Mouse (Mus musculus): ENCODE measurements at regions not wholly inside any gene's neighbourhood (a gene's known extent, or its start where the extent isn't known, plus 50 kb on each side); places are given as distances from the start of the nearest gene placed in this dataset.
A peak's percentile ranks its signal among the peaks of the same experiment; 100 is the strongest.
"Not testable (repeated sequence)": the region's sequence is repeated elsewhere in the genome, so short reads cannot be mapped to it uniquely, and the experiment has no call there.

DNA sequence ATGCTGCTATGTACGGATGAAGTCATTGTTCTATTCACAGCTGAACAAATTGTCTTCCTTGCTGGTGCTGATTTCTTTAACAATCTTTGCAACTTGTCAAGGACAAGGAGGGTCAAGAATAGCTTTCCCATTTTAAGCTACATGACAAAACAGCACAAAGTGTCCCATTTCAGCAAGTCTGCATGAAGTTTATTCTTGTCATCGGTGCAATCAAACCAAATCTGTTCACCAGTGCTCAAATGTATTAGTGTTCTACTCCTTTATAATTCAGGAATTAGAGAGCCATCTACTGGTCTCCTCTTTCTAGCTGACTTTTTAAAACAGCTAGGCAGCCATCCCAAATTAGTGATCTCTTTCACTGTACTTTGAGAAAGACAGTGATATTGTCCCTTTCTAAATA, 1040.8 kb downstream of the Galc start:
- no peak overlapping the region for H3K4me3 ChIP-seq
- DNase-seq (ENCODE audit: low spot score in 2 of 2), result peak in 1 of 2 experiments; percentile 14
- TF ChIP-seq CTCF (conservative IDR thresholded peaks at IDR 0.05), result peak; percentile 73
- no peak overlapping the region for H3K27ac ChIP-seq

DNA sequence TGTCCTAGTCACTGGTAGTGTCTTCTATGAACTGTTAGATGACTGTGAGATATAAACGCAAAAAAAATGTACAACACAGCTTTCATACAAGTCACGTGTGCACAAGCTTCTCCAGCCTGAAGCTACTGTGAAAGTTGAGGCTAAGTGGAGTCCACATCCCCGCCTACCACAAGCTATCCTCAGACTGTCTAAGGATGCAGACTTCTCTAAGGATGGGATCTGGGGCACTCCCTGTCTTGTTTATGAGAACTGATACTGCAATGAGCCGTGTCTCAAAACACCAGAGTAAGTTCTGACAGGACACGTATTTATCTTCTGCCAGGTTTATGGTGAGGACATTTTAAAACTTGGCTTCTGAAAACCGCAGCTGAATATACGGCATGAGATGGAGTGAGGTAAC, 1041.7 kb downstream of the Galc start:
- H3K27ac ChIP-seq, result no peak overlapping the region
- DNase-seq (ENCODE audit: low spot score in 2 of 2), result no peak
- no peak for TF ChIP-seq CTCF (conservative IDR thresholded peaks at IDR 0.05)

DNA sequence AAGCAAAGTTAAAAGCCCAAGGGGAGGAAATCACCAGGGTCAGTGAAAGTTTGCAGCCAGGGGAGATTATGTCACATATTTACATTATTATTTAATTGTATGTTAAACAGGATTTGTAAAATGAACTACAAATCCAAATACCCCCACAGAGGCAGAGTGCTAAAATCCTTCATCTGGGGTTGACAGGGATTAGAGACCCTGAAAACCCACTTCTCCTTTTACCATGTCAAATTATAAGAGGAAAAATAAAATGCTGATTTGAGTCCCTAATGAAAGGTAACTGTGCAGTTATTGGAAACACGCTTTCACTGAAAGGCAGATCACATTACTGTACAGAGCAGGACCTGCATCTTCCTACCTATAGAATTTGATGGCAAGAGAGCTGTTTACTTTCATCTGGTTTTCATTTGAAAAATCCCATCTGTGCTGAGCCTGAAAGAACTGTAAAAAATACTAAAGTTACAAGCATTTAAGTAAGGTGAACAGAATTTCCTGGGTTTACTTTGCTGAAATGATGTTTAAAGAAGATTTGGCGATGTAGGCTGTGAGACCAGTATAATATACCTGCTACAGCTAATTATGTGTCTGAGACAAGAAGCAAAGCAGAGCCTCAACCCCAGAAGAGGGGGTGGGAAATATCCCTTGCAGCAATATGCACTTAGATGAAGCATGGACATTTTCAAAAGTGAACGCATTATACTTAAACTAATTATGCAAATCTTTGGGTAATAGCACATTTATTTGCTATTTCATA, 1055.4 kb downstream of the Galc start:
- no peak for TF ChIP-seq CTCF (conservative IDR thresholded peaks at IDR 0.05)
- H3K27ac ChIP-seq, result no peak overlapping the region

More for the DNA sequence above, 1041.7 kb downstream of the Galc start:
- H3K4me3 ChIP-seq, result no peak overlapping the region

DNA sequence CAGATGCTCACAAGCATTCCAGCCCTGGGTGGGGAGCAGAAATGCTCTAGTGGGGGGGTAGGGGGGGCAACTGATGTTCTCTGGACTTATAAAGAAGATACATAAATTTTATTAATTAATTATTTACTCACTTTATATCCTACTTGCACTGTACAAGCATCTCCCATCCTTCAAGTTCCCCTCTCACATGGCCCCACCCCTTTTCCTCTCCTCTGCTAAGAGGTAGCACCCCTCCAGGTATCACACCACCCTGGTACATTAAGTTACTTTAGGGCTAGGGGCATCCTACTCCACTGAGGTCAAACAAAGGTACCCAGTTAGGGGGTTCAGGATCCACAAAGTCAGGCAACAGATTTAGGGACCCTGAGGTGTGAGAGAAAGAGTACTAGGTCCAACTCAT, 1097.4 kb downstream of the Galc start:
- TF ChIP-seq CTCF (conservative IDR thresholded peaks at IDR 0.05), result no peak
- no peak overlapping the region for H3K4me3 ChIP-seq
- H3K27ac ChIP-seq, result no peak overlapping the region
- no peak for DNase-seq (ENCODE audit: low spot score in 2 of 2)

More for the DNA sequence above, 1055.4 kb downstream of the Galc start:
- DNase-seq (ENCODE audit: low spot score in 2 of 2), result no peak
- no peak overlapping the region for H3K4me3 ChIP-seq

DNA sequence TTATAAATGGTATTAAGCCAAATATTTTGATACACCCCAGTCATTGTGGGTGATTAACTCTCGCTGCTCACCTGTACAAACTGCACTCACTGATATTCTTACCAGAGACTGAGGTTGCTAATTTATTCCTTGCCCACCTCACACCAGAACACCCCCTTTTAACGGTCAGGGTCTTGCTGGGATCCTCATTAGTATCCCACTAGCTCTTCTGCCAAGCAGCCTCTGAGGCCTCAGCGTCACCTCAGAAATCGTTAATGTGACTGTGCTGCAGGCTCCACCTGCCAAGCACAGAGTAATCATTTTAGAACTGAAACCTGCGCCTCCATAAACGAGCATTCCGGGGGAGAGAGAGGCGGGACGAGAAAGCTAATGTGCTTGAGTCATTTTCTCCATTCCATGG, 1097.8 kb downstream of the Galc start:
- TF ChIP-seq CTCF (conservative IDR thresholded peaks at IDR 0.05), result no peak
- no peak overlapping the region for H3K4me3 ChIP-seq
- no peak overlapping the region for H3K27ac ChIP-seq
- no peak for DNase-seq (ENCODE audit: low spot score in 2 of 2)

DNA sequence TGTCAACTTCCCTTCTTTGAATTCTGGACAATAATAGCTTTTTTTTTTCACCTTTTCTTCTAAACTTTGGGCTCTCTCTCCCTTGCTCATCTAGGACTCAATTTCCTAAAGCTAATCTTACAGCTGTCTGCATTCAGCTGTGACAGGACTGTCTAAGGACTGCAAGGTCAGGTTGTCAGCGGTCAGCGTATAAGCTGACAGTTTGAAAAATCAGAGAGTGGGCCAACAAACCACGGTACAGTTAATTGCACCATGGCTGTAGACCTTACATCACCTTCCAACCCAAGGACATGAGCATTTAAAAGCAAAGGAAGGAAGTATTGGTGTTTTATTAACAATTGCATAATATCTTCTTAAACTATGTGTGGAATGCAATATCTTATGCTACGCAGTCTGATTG, 1100.9 kb downstream of the Galc start:
- H3K4me3 ChIP-seq, result no peak overlapping the region
- no peak overlapping the region for H3K27ac ChIP-seq
- DNase-seq (ENCODE audit: low spot score in 2 of 2), result no peak
- TF ChIP-seq CTCF (conservative IDR thresholded peaks at IDR 0.05), result no peak

DNA sequence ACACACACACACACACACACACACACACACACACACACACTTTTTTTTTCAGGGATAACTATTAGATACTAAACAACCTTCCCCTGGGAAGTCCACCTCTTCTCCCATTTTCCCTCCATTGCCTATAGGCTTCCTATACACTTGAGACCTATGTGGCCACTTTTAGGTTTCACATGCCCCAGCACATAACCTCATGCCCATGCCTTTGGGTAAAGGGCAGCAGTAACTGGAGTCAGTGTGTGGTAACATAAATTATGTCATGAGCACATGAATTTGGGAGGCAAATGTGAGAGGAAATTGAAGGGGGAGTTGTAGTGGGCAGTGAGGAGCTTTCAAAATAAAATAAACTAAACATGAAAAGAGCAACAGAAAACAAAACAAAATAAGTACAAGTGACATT, 1101.5 kb downstream of the Galc start:
- no peak for TF ChIP-seq CTCF (conservative IDR thresholded peaks at IDR 0.05)
- DNase-seq (ENCODE audit: low spot score in 2 of 2), result no peak
- H3K27ac ChIP-seq, result no peak overlapping the region
- H3K4me3 ChIP-seq, result no peak overlapping the region

DNA sequence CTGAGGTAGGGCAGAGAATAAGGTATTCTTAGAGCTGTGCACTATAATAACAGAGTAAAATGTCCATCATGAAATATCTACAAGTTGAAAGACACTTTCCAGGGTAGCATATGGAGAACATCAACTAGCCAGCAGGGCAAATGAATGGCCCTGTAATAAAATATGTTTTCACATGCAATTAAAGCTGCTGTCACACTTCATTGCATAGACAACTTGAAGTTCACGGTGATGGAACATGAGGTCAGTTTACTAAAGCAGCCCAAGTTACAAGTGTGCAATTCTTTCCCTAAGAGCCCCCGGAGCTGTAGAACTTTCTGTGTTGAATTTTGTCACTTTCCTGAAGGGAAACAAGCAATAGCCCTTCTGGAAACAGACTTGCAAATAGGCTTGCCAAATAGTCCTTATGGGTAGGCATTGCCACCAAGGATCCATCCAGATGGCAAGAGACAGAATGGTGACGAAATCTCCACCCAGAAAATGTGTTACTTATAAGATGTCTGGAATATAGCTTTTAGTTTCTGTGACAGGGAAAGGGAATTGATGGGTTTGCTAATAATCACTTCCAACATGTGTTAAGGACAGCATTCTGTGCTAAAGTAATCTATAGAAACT, 1102.7 kb downstream of the Galc start:
- no peak for TF ChIP-seq CTCF (conservative IDR thresholded peaks at IDR 0.05)
- Histone ChIP-seq H3K27ac (no peak overlapping the region), H3K4me3 (no peak overlapping the region)
- peak; percentile 37 to 64 for DNase-seq (ENCODE audit: low spot score in 2 of 2)

DNA sequence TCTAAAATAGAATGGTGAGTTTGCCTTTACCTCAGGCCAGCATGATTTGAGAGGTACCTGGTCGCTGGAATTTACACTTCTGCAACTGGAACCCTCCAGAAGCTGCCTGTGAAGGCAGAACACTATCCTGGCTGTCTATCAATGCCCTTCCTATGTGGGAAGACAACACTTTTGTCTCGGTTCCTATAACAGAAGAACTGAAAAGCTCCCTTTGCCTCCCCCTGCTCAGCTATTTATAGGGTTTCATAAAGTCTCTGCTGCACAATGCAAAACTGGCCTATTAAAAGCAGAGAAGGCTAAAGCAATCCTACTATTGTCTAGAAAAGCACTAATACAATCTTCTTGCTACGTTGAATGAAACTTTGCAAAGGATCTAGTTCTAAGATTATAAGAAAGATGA, 1116.5 kb downstream of the Galc start:
- no peak for TF ChIP-seq CTCF (conservative IDR thresholded peaks at IDR 0.05)
- Histone ChIP-seq H3K4me3 (no peak overlapping the region), H3K27ac (no peak overlapping the region)
- no peak for DNase-seq (ENCODE audit: low spot score in 2 of 2)

DNA sequence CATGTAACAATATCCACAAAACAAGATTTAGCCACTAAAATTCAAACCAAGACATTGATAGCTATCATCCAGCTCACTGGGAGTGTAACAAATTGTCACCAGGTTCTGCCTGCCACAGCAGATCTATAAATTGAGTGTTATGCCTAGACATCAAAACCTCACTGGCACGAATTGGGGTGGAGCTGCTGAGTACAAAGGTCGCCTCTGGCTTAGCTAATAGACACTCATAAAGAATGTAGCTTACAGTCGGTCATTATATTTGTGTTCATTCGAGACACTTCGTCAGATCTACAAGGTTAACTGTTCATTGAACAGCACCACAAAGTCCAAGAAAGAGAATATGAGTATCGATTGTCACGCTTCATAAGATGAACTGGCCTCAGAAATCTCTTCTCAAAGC, 1121.3 kb downstream of the Galc start:
- DNase-seq (ENCODE audit: low spot score in 2 of 2), result no peak
- no peak for TF ChIP-seq CTCF (conservative IDR thresholded peaks at IDR 0.05)
- Histone ChIP-seq H3K4me3 (no peak overlapping the region), H3K27ac (no peak overlapping the region)

DNA sequence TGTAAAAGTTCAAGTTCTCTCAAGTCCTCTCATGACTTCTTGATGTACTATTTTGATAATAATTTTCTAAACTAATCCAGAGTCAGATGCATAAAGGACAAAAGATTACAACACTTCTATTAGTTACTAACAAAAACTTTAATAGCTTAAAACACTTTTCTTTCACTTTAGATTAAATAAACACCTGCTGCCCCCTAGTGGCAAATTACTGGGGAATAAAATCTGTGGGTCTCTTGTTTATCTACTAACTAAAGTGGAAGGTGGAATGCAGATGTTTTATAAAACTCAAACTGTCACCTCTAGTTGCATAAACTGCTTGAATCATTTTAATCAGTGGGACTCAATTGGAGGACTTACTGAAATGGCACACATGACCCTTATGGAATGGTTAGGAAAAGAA, 1129.0 kb downstream of the Galc start:
- peak; percentile 80 for TF ChIP-seq CTCF (conservative IDR thresholded peaks at IDR 0.05)
- no peak overlapping the region for H3K27ac ChIP-seq
- DNase-seq (ENCODE audit: low spot score in 2 of 2), result peak; percentile 13 to 51
- H3K4me3 ChIP-seq, result no peak overlapping the region

DNA sequence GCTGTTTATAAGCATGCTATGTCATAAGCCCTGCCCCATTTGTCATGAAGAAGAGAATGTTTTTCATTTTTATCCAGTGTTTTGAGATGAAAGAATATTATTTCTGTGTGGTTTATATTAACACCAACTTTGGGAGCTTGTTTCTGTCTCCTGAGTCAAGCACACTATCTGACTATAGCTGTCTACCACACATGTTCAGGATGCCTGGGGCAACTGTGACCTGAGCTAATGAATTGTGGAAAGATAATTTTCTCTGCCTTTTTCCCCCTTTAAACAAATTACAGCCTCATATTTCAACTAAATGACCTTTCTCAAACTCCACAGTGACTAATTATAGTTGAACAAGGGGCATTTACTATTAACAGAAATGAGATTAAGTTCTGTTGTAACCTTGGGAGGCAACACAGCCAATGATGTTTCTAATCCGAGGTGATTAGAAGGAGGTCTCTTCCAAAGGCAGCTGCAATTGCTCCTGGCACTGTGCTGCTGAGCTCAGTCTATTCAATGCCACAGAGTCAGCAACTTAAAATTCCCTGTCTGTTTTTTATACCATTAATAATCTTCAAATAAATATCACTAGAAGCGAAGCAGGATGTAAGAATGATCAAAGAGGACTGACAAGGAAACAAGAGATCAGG, 1168.6 kb downstream of the Galc start:
- DNase-seq (ENCODE audit: low spot score in 2 of 2), result no peak
- no peak for TF ChIP-seq CTCF (conservative IDR thresholded peaks at IDR 0.05)
- Histone ChIP-seq H3K27ac (no peak overlapping the region), H3K4me3 (no peak overlapping the region)

DNA sequence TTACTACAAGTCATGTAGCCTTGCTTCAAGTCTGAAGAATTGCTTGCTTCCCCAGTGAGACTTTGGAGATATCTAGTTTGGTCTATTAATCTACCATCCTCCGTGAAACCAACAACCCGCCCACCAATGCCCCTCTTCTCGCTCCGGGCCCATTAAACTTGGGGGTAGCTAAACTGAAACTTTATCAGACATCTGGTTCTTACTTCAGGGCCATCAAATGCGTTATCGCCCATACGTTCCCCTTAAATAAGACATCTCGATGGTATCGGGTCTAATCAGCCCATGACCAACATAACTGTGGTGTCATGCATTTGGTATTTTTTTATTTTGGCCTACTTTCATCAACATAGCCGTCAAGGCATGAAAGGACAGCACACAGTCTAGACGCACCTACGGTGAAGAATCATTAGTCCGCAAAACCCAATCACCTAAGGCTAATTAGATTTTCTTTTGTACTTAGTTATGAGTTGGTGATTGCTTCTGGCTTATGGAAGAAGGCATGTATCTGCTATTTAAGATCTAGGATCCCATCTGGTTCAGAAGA, 1197.8 kb downstream of the Galc start:
- DNase-seq (ENCODE audit: low spot score in 2 of 2); H3K4me3 ChIP-seq; H3K27ac ChIP-seq: not testable (repeated sequence)
